Mouse (Mus musculus) heart, embryonic 13.5 days (tissue): Measurements from ENCODE around the gene Acsbg1. TPM values are rescaled to one million over a fixed set of nuclear protein-coding genes. Genes with fewer than 3 reads are reported as not detected.

ENCODE experiments used
- ATAC-seq: fragments of 200-750 bp; cut with Nextera tagmentation; 2 replicates; pipeline ENCODE4 v1.8.0; 2017; ENCODE audit warnings: moderate TSS enrichment; ENCODE audit not compliant: insufficient number of reproducible peaks, low FRiP score, low TSS enrichment; ENCODE audit errors: extremely low read depth
- H3K27ac ChIP-seq: fragments of 300-500 bp; sonication (generic); replicated peaks from 2 replicates; pipeline ENCODE4 v1.5.1; 2015; ENCODE audit warnings: moderate library complexity, mild to moderate bottlenecking, inconsistent platforms
- H3K27me3 ChIP-seq: fragments of 300-500 bp; sonication (generic); replicated peaks from 2 replicates; pipeline ENCODE4 v1.6.1; 2015; ENCODE audit warnings: mild to moderate bottlenecking, inconsistent platforms
- H3K36me3 ChIP-seq: fragments of 300-500 bp; sonication (generic); 2 replicates; pipeline ENCODE4 v1.6.1; 2015; ENCODE audit warnings: mild to moderate bottlenecking, inconsistent platforms
- H3K4me1 ChIP-seq: fragments of 300-500 bp; sonication (generic); 2 replicates; pipeline ENCODE4 v1.6.1; 2015; ENCODE audit warnings: inconsistent platforms
- H3K4me2 ChIP-seq: fragments of 300-500 bp; sonication (generic); 2 replicates; pipeline ENCODE4 v1.6.1; 2015; ENCODE audit warnings: inconsistent platforms, mild to moderate bottlenecking, moderate library complexity
- H3K4me3 ChIP-seq: fragments of 300-500 bp; sonication (generic); 2 replicates; pipeline ENCODE4 v1.5.1; 2015; ENCODE audit warnings: moderate library complexity, mild to moderate bottlenecking, inconsistent platforms
- H3K9ac ChIP-seq: fragments of 300-500 bp; sonication (generic); 2 replicates; pipeline ENCODE4 v1.6.1; 2015; ENCODE audit warnings: inconsistent platforms, mild to moderate bottlenecking, moderate library complexity
- H3K9me3 ChIP-seq: fragments of 300-500 bp; sonication (generic); 2 replicates; pipeline ENCODE4 v1.6.1; 2016; ENCODE audit warnings: inconsistent platforms
- WGBS: fragments of 180-500 bp; shearing (Covaris S2); methylation state at CpG from one replicate; pipeline ENCODE4 v1.1.7; 2015; ENCODE audit warnings: mixed read lengths; 5-methylcytosine and 5-hydroxymethylcytosine counted together
- polyA plus RNA-seq: library from polyadenylated mRNA; unstranded; fragments of >200 nt; fragmentation: Nextera tagmentation; extraction: Ambion mirVana; gene quantifications from 2 replicates; pipeline ENCODE4 v1.2.1, GENCODE M21; 2015

Acsbg1 gene
- polyA plus RNA-seq = 0.09 and 0.14 TPM in 2 replicates

DNA sequence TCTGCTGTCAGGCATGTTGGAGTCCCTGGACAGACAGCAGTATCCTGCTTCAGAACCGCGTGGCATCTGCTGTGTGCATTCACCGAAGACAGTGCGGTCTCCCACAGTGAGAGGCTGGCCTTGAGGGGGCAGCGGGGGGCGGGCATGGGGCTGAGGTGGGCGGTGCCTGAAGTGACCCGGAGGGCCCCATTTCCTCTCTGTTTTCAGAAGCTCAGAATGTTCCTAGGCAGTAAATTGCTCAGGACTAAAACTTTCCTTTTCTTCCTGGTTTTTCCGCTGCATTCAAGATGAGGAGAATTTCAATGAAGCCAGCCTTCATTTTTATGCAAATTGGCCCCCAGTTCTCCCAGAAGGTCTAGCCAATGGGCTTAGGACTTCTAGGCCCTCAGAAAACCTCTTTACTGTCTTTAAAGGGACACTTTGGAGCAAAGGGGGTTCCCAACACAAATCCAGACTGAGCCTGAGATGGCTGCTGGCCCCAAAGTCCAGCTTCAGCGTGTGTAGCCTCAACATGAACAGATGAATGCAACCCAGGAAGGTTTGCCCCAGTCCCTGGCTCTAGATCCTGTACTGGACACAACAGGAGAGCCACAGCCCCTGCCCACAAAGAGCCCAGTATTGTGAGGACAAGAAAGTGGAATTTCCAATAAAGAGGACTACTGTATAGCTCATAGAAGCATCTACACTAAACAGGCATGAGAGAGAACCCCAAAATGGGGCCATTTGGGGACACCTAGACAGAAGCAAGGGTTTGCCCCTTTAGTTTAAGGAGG, at the start of gene Acsbg1:
TSS of gene Acsbg1 (minus strand) at position 266 of the 773 bp plus-strand sequence.
- Histone ChIP-seq H3K4me1 (peaks cover 8% of the 10 kb centered on the region), H3K9ac (no peak within 1 kb of the TSS), H3K4me3 (no peak within 1 kb of the TSS), H3K27ac (no peak within 1 kb of the TSS), H3K9me3 (no peaks in the 10 kb centered on the region), H3K36me3 (no peaks in the 10 kb centered on the region), H3K4me2 (peak within 1 kb of the TSS; percentile 27), H3K27me3 (no peaks in the 10 kb centered on the region)
- 26% methylated on average over 10 of the region's 10 CpGs for WGBS
- no peak for ATAC-seq

GRCm38 (mm10) chr9:54708085-54708484, 46.4 kb upstream of the Acsbg1 start:
- Histone ChIP-seq H3K36me3 (peaks cover 62% of the 10 kb centered on the region), H3K4me3 (no peak overlapping the region), H3K9ac (no peak overlapping the region), H3K4me1 (peaks cover 42% of the 10 kb centered on the region), H3K27me3 (no peaks in the 10 kb centered on the region), H3K4me2 (no peak overlapping the region), H3K9me3 (no peaks in the 10 kb centered on the region), H3K27ac (no peak overlapping the region)
- WGBS = 81% methylated on average over 5 of the region's 5 CpGs
- no peak for ATAC-seq

GRCm38 (mm10) chr9:54707288-54707999, 45.8 kb upstream of the Acsbg1 start:
- peaks cover 48% of the 10 kb centered on the region for H3K4me1 ChIP-seq
- no peaks in the 10 kb centered on the region for H3K9me3 ChIP-seq
- H3K27me3 ChIP-seq = no peaks in the 10 kb centered on the region
- WGBS = 45% methylated on average over 8 of the region's 8 CpGs
- no peak for ATAC-seq
- no peak overlapping the region for H3K4me3 ChIP-seq
- H3K27ac ChIP-seq = no peak overlapping the region
- no peak overlapping the region for H3K9ac ChIP-seq
- peaks cover 55% of the 10 kb centered on the region for H3K36me3 ChIP-seq
- no peak overlapping the region for H3K4me2 ChIP-seq

DNA sequence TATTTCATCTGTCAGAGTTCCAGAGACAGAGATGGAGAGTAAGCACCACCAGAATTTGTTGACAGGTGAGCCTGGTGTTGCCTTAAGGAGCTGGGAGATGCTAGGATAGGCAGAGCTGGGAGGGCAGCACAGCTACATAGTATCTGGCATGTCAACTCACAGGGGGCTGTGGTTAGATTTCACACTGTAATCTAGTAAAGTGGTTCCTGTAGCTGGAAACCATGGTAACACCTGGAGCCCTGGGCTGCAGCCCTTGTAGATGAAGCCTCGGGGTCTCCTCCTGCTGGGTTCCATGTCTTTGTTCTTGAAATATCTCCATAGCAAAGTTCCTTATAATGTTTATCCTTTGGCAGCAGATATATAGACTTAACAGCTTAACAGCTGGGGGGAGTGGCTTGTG, 43.9 kb upstream of the Acsbg1 start:
- Histone ChIP-seq H3K36me3 (peaks cover 36% of the 10 kb centered on the region), H3K27ac (no peak overlapping the region), H3K9me3 (no peaks in the 10 kb centered on the region), H3K27me3 (0 out of 2 replicates have a peak, but pooled peaks cover 3% of the 10 kb centered on the region), H3K4me1 (peaks cover 66% of the 10 kb centered on the region), H3K9ac (no peak overlapping the region), H3K4me2 (no peak overlapping the region), H3K4me3 (no peak overlapping the region)
- WGBS = 52% methylated on average over 1 of the region's 1 CpGs
- ATAC-seq = no peak

DNA sequence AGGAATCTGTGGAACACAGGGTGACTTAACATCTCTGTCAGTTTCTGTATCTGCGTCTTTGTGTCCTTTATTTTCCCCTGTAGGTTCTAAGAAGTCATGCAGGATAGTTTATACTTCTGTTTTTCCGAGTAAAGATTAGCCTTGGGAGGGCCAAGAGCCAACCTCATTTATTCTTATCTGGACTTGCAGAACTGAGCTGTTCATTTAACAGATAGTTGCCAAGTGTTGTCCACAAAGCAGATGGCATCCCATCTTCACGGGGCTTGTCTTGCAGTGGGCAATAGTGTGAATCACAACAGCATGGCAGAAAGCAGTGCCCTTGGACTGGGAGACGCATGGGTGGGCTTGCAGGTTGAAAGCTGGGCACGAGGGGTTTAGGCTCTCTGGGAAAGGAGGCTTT, 42.7 kb upstream of the Acsbg1 start:
- peaks cover 24% of the 10 kb centered on the region for H3K36me3 ChIP-seq
- 0 out of 2 replicates have a peak, but pooled peaks cover 3% of the 10 kb centered on the region for H3K27me3 ChIP-seq
- H3K4me2 ChIP-seq = peak overlapping the region; percentile 92; the same call in 1 of the 2 replicates
- H3K9me3 ChIP-seq = no peaks in the 10 kb centered on the region
- H3K27ac ChIP-seq = no peak overlapping the region
- no peak overlapping the region for H3K4me3 ChIP-seq
- peaks cover 74% of the 10 kb centered on the region for H3K4me1 ChIP-seq
- ATAC-seq = no peak
- 67% methylated on average over 5 of the region's 5 CpGs for WGBS
- H3K9ac ChIP-seq = no peak overlapping the region

- Histone ChIP-seq H3K4me3 (peak overlapping the region; percentile 79), H3K9ac (peak overlapping the region; percentile 17), H3K27me3 (peaks cover 5% of the 10 kb centered on the region), H3K9me3 (no peaks in the 10 kb centered on the region), H3K4me2 (peak overlapping the region; percentile 92), H3K36me3 (peaks cover 10% of the 10 kb centered on the region; the same call in 1 of the 2 replicates), H3K27ac (peak overlapping the region; percentile 90), H3K4me1 (peaks cover 80% of the 10 kb centered on the region)
- WGBS = 78% methylated on average over 2 of the region's 2 CpGs
- ATAC-seq = no peak
These were observed 40.9 kb upstream of the Acsbg1 start for GRCm38 (mm10) chr9:54702581-54702980.

DNA sequence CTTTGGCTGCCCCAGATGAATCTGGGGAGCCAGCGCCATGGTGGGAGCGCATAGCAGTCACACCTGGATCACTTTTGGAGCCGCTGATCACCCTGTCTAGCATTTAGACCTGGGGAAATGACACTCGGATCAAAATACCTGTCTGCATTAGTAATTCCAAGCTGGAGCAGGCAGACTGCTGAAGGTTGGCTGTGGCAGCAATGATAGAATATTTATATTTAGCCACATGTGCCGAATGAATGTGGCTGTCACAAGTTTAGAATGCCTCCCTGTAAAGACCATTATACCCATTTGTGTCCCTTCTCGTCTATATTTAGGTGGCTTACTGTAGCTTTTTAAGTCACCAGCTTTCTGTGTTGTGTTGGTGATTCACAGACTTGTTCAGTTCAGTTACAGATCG, 39.1 kb upstream of the Acsbg1 start:
- peaks cover 69% of the 10 kb centered on the region for H3K4me1 ChIP-seq
- ATAC-seq = no peak
- peak overlapping the region; percentile 79 for H3K4me3 ChIP-seq
- WGBS = 46% methylated on average over 7 of the region's 7 CpGs
- peak overlapping the region; percentile 92 for H3K4me2 ChIP-seq
- H3K36me3 ChIP-seq = no peaks in the 10 kb centered on the region
- peaks cover 6% of the 10 kb centered on the region for H3K27me3 ChIP-seq
- no peaks in the 10 kb centered on the region for H3K9me3 ChIP-seq
- H3K27ac ChIP-seq = peak overlapping the region; percentile 90
- peak overlapping the region; percentile 93 for H3K9ac ChIP-seq

GRCm38 (mm10) chr9:54700174-54700475, 38.5 kb upstream of the Acsbg1 start:
- peak overlapping the region; percentile 92 for H3K4me2 ChIP-seq
- H3K27me3 ChIP-seq = peaks cover 6% of the 10 kb centered on the region
- H3K4me1 ChIP-seq = peaks cover 63% of the 10 kb centered on the region
- H3K36me3 ChIP-seq = no peaks in the 10 kb centered on the region
- no peak for ATAC-seq
- 18% methylated on average over 9 of the region's 9 CpGs for WGBS
- no peaks in the 10 kb centered on the region for H3K9me3 ChIP-seq
- peak overlapping the region; percentile 79 for H3K4me3 ChIP-seq
- H3K9ac ChIP-seq = peak overlapping the region; percentile 93
- peak overlapping the region; percentile 90 for H3K27ac ChIP-seq

GRCm38 (mm10) chr9:54699345-54700173, 37.9 kb upstream of the Acsbg1 start:
- peak; percentile 44; the same call in 1 of the 2 replicates for ATAC-seq
- Histone ChIP-seq H3K27ac (peak overlapping the region; percentile 90), H3K9me3 (no peaks in the 10 kb centered on the region), H3K4me3 (peak overlapping the region; percentile 79), H3K27me3 (peaks cover 6% of the 10 kb centered on the region), H3K4me1 (peaks cover 58% of the 10 kb centered on the region), H3K4me2 (peak overlapping the region; percentile 92), H3K36me3 (no peaks in the 10 kb centered on the region), H3K9ac (peak overlapping the region; percentile 93)
- WGBS = under 1% methylated on average over 92 of the region's 92 CpGs

GRCm38 (mm10) chr9:54699087-54699344, 37.3 kb upstream of the Acsbg1 start:
- WGBS = 5% methylated on average over 27 of the region's 27 CpGs
- H3K4me1 ChIP-seq = peaks cover 52% of the 10 kb centered on the region
- no peak for ATAC-seq
- peaks cover 6% of the 10 kb centered on the region for H3K27me3 ChIP-seq
- no peaks in the 10 kb centered on the region for H3K9me3 ChIP-seq
- H3K9ac ChIP-seq = peak overlapping the region; percentile 93
- H3K4me2 ChIP-seq = peak overlapping the region; percentile 92
- H3K27ac ChIP-seq = peak overlapping the region; percentile 90
- no peaks in the 10 kb centered on the region for H3K36me3 ChIP-seq
- peak overlapping the region; percentile 79 for H3K4me3 ChIP-seq
